Mouse (Mus musculus) B cell, adult 67 days (primary cell): ENCODE results near the gene Wdr48. TPM values are rescaled to one million over a fixed set of nuclear protein-coding genes. Genes with fewer than 3 reads are reported as not detected.

Experiments
- total RNA-seq, 2 experiments: library from RNA; stranded (reverse); gene quantifications; 4 replicates each; pipeline ENCODE4 v1.2.4; 2023

Gene Wdr48
- 10 to 100 TPM; 79.2 to 79.4 TPM for total RNA-seq

GRCm38 (mm10) chr9:119894339-119895009 lies at the start of gene Wdr48:
TSS of gene Wdr48 (plus strand) at chr9:119894878.

GRCm38 (mm10) chr9:119937005-119937773 lies 42.5 kb downstream of the Wdr48 start, which contains the start of the genes Gorasp1 and Ttc21a:
TSS of gene Gorasp1 (minus strand) at chr9:119937565.
TSS of gene Ttc21a (plus strand) at chr9:119937606.

Other genes with a start within 250 kb of the Wdr48 start
- not detected for gene Scn10a, start 175.6 kb upstream of the Wdr48 start, total RNA-seq
- not detected for gene Scn11a, start 69.4 kb upstream of the Wdr48 start, total RNA-seq
- gene Gorasp1, start 42.7 kb downstream of the Wdr48 start, total RNA-seq: 10 to 100 TPM; 12.8 to 13.9 TPM
- not detected for gene Ttc21a, start 42.7 kb downstream of the Wdr48 start, total RNA-seq
- 100 to 1,000 TPM; 256 to 303 TPM for gene Csrnp1, start 89.8 kb downstream of the Wdr48 start, total RNA-seq
- gene Xirp1, start 128.7 kb downstream of the Wdr48 start, total RNA-seq: not detected
- gene Cx3cr1, start 175.0 kb downstream of the Wdr48 start, total RNA-seq: under 1 TPM in 1 of 2 experiments, not detected in 1; 0.32 TPM
- not detected for gene Ccr8, start 197.2 kb downstream of the Wdr48 start, total RNA-seq
- 10 to 100 TPM; 31.3 to 39.1 TPM for gene Slc25a38, start 215.5 kb downstream of the Wdr48 start, total RNA-seq
- 1,000 to 10,000 TPM; 2,093 to 2,116 TPM for gene Rpsa, start 232.8 kb downstream of the Wdr48 start, total RNA-seq